In genomic region chr5:38684164-38684911, GRCm38 (mm10) we compare ENCODE assay signal across 8 mouse cellular contexts. TPM values are rescaled to one million over a fixed set of nuclear protein-coding genes. Genes with fewer than 3 reads are reported as not detected.
DNase-seq lines count a peak whose midpoint lies in the region; ATAC-seq and TF ChIP-seq lines count a peak whose summit lies in the region.

Gene Zfp518b (minus strand): TSS chr5:38684826.

- peak; percentile 92 for ATAC-seq in forebrain, embryonic 13.5 days
- ATAC-seq in heart, postnatal 0 days (ENCODE audit: insufficient read depth, low read depth): peak; percentile 88
- ATAC-seq in liver, embryonic 15.5 days (ENCODE audit: insufficient read depth): peak; percentile 81
- peak; percentile 93 for ATAC-seq in neural tube, embryonic 12.5 days (ENCODE audit: low FRiP score, low read depth)
- ATAC-seq in stomach, embryonic 16.5 days (ENCODE audit: insufficient read depth, low FRiP score): peak; percentile 93

- peak within 1 kb of the TSS; percentile 91 for H3K9ac ChIP-seq in forebrain, embryonic 13.5 days
- H3K9ac ChIP-seq in heart, postnatal 0 days (replicated peaks; ENCODE audit: low read depth, low read length): peak within 1 kb of the TSS; percentile 80
- peak within 1 kb of the TSS; percentile 51 for H3K9ac ChIP-seq in liver, embryonic 15.5 days
- peak within 1 kb of the TSS; percentile 89 for H3K9ac ChIP-seq in neural tube, embryonic 12.5 days
- peak within 1 kb of the TSS; percentile 88 for H3K9ac ChIP-seq in stomach, embryonic 16.5 days (ENCODE audit: low read length)

- peak; percentile 5 to 25 for DNase-seq in CD8-positive naive resting alpha-beta T cell, adult 2 months (ENCODE audit: low read depth in 2 of 2, low spot score in 2 of 2)
- peak; percentile 24 for DNase-seq in c-Kit-positive CD71-negative TER-119-negative erythroid progenitor cells, embryonic 14.5 days (ENCODE audit: low read depth)
- DNase-seq in heart, postnatal 0 days (ENCODE audit: low spot score): peak; percentile 58
- peak; percentile 71 to 91 for DNase-seq in kidney, postnatal 36 days

- no peak for TF ChIP-seq EP300 in heart, postnatal 0 days (IDR thresholded peaks at IDR 0.05; ENCODE audit: low read depth)

- H3K4me3 ChIP-seq in forebrain, embryonic 13.5 days: peak within 1 kb of the TSS; percentile 80
- peak within 1 kb of the TSS; percentile 84 for H3K4me3 ChIP-seq in heart, postnatal 0 days (ENCODE audit: low read depth, low read length)
- H3K4me3 ChIP-seq in liver, embryonic 15.5 days (replicated peaks): peak within 1 kb of the TSS; percentile 66
- H3K4me3 ChIP-seq in neural tube, embryonic 12.5 days: peak within 1 kb of the TSS; percentile 84
- H3K4me3 ChIP-seq in stomach, embryonic 16.5 days (replicated peaks; ENCODE audit: low read length): peak within 1 kb of the TSS; percentile 76

- H3K9me3 ChIP-seq in forebrain, embryonic 13.5 days (replicated peaks): no peaks in the 10 kb centered on the region
- no peaks in the 10 kb centered on the region for H3K9me3 ChIP-seq in heart, postnatal 0 days (replicated peaks; ENCODE audit: control insufficient read depth, low read length)
- no peaks in the 10 kb centered on the region for H3K9me3 ChIP-seq in liver, embryonic 15.5 days (replicated peaks)
- no peaks in the 10 kb centered on the region for H3K9me3 ChIP-seq in neural tube, embryonic 12.5 days
- H3K9me3 ChIP-seq in stomach, embryonic 16.5 days (replicated peaks; ENCODE audit: control insufficient read depth, low read length): no peaks in the 10 kb centered on the region

- H3K4me2 ChIP-seq in forebrain, embryonic 13.5 days: peak within 1 kb of the TSS; percentile 69
- peak within 1 kb of the TSS; percentile 73 for H3K4me2 ChIP-seq in heart, postnatal 0 days (ENCODE audit: low read depth, low read length)
- H3K4me2 ChIP-seq in liver, embryonic 15.5 days: peak within 1 kb of the TSS; percentile 79
- H3K4me2 ChIP-seq in neural tube, embryonic 12.5 days (replicated peaks): peak within 1 kb of the TSS; percentile 71
- H3K4me2 ChIP-seq in stomach, embryonic 16.5 days (ENCODE audit: low read depth, low read length): peak within 1 kb of the TSS; percentile 66

- peaks cover 18% of the 10 kb centered on the region for H3K4me1 ChIP-seq in forebrain, embryonic 13.5 days
- H3K4me1 ChIP-seq in heart, postnatal 0 days (ENCODE audit: control insufficient read depth, insufficient read depth): no peaks in the 10 kb centered on the region
- 0 out of 2 replicates have a peak, but pooled peaks cover 3% of the 10 kb centered on the region for H3K4me1 ChIP-seq in liver, embryonic 15.5 days (replicated peaks)
- H3K4me1 ChIP-seq in neural tube, embryonic 12.5 days: peaks cover 9% of the 10 kb centered on the region
- H3K4me1 ChIP-seq in stomach, embryonic 16.5 days (ENCODE audit: control insufficient read depth, insufficient read depth, low read length): no peaks in the 10 kb centered on the region; the same call in 1 of the 2 replicates

- peak within 1 kb of the TSS; percentile 90 for H3K27ac ChIP-seq in forebrain, embryonic 13.5 days
- H3K27ac ChIP-seq in heart, postnatal 0 days (ENCODE audit: low read depth): peak within 1 kb of the TSS; percentile 81
- peak within 1 kb of the TSS; percentile 19; the same call in 1 of the 2 replicates for H3K27ac ChIP-seq in liver, embryonic 15.5 days (replicated peaks)
- peak within 1 kb of the TSS; percentile 86 for H3K27ac ChIP-seq in neural tube, embryonic 12.5 days
- H3K27ac ChIP-seq in stomach, embryonic 16.5 days (ENCODE audit: low read length): peak within 1 kb of the TSS; percentile 78

- no peak for TF ChIP-seq CTCF in heart, postnatal 0 days (IDR thresholded peaks at IDR 0.05; ENCODE audit: low read depth)

- WGBS in forebrain, embryonic 13.5 days: under 1% methylated on average over 67 of the region's 89 CpGs
- under 1% methylated on average over 85 of the region's 89 CpGs for WGBS in heart, postnatal 0 days
- WGBS in liver, embryonic 15.5 days (ENCODE audit: insufficient replicate concordance): under 1% methylated on average over 87 of the region's 89 CpGs
- WGBS in neural tube, embryonic 12.5 days: under 1% methylated on average over 89 of the region's 89 CpGs
- WGBS in stomach, embryonic 16.5 days: under 1% methylated on average over 87 of the region's 89 CpGs

- H3K27me3 ChIP-seq in forebrain, embryonic 13.5 days: no peaks in the 10 kb centered on the region
- H3K27me3 ChIP-seq in heart, postnatal 0 days (ENCODE audit: control insufficient read depth, insufficient read depth, low read length): no peaks in the 10 kb centered on the region
- peaks cover 19% of the 10 kb centered on the region for H3K27me3 ChIP-seq in liver, embryonic 15.5 days
- H3K27me3 ChIP-seq in neural tube, embryonic 12.5 days (replicated peaks): no peaks in the 10 kb centered on the region
- H3K27me3 ChIP-seq in stomach, embryonic 16.5 days (ENCODE audit: control insufficient read depth, insufficient read depth, low read length): no peaks in the 10 kb centered on the region

- H3K36me3 ChIP-seq in forebrain, embryonic 13.5 days (ENCODE audit: poor library complexity, severe bottlenecking): peaks cover 37% of the 10 kb centered on the region
- H3K36me3 ChIP-seq in heart, postnatal 0 days (replicated peaks; ENCODE audit: control insufficient read depth, insufficient read depth, low read length): peaks cover 25% of the 10 kb centered on the region
- H3K36me3 ChIP-seq in liver, embryonic 15.5 days (replicated peaks): 0 out of 2 replicates have a peak, but pooled peaks cover 5% of the 10 kb centered on the region
- peaks cover 35% of the 10 kb centered on the region for H3K36me3 ChIP-seq in neural tube, embryonic 12.5 days
- peaks cover 28% of the 10 kb centered on the region for H3K36me3 ChIP-seq in stomach, embryonic 16.5 days (ENCODE audit: control insufficient read depth, insufficient read depth, low read length)

RNA-seq across cellular contexts. Expression of gene Zfp518b, which starts in this region (rescaled TPM):
- polyA plus RNA-seq in forebrain, embryonic 13.5 days (2015; fragmentation: Nextera tagmentation; extraction: Ambion mirVana): 38.6 and 41.7 TPM in 2 replicates
- total RNA-seq in heart, postnatal 0 days (2014; rRNA removed; ENCODE audit: low replicate concordance): 8.2 and 10.2 TPM in 2 replicates
- 3.3 and 4.0 TPM in 2 replicates for polyA plus RNA-seq in heart, postnatal 0 days (2015; fragmentation: Nextera tagmentation; extraction: Ambion mirVana)
- 1.5 and 2.4 TPM in 2 replicates for polyA plus RNA-seq in liver, embryonic 15.5 days (2015; fragmentation: Nextera tagmentation; extraction: Ambion mirVana)
- polyA plus RNA-seq in neural tube, embryonic 12.5 days (2016; fragmentation: Nextera tagmentation; extraction: Ambion mirVana): 40.5 and 41.8 TPM in 2 replicates
- polyA plus RNA-seq in stomach, embryonic 16.5 days (2015; fragmentation: Nextera tagmentation; extraction: Ambion mirVana): 11.2 and 12.4 TPM in 2 replicates

Comparison
In these comparisons a context has a peak if more than half of its experiments do, and no peak if none do; other contexts are left out.
1. Peak in every context shown above with its lines: DNase-seq, ATAC-seq, H3K4me3 ChIP-seq and H3K27ac ChIP-seq.
2. DNase-seq: peak in every context shown above with its lines; median percentile 81 in kidney, postnatal 36 days; 58 in heart, postnatal 0 days; 24 in c-Kit-positive CD71-negative TER-119-negative erythroid progenitor cells, embryonic 14.5 days; 15 in CD8-positive naive resting alpha-beta T cell, adult 2 months.
3. H3K27ac ChIP-seq: peak in every context shown above with its lines; median percentile 90 in forebrain, embryonic 13.5 days; 86 in neural tube, embryonic 12.5 days; 81 in heart, postnatal 0 days; 78 in stomach, embryonic 16.5 days; 19 in liver, embryonic 15.5 days.